ENCODE assay signal across 8 mouse cellular contexts in genomic region chr9:52940964-52941636, GRCm38 (mm10).
DNase-seq lines count a peak whose midpoint lies in the region; ATAC-seq lines count a peak whose summit lies in the region.

No protein-coding gene starts in this region.

- no peak overlapping the region for H3K4me3 ChIP-seq in forebrain, embryonic 12.5 days (replicated peaks)
- no peak overlapping the region for H3K4me3 ChIP-seq in forebrain, embryonic 11.5 days (ENCODE audit: low read depth, low read length)
- H3K4me3 ChIP-seq in embryonic facial prominence, embryonic 10.5 days = no peak overlapping the region

- no peaks in the 10 kb centered on the region for H3K27me3 ChIP-seq in forebrain, embryonic 12.5 days
- H3K27me3 ChIP-seq in forebrain, embryonic 11.5 days (ENCODE audit: control insufficient read depth, insufficient read depth, low read length) = no peaks in the 10 kb centered on the region
- H3K27me3 ChIP-seq in embryonic facial prominence, embryonic 10.5 days (replicated peaks; ENCODE audit: low read depth, poor library complexity, severe bottlenecking) = no peaks in the 10 kb centered on the region

- H3K9ac ChIP-seq in forebrain, embryonic 12.5 days = no peak overlapping the region
- no peak overlapping the region for H3K9ac ChIP-seq in forebrain, embryonic 11.5 days (ENCODE audit: low read length)

- H3K4me1 ChIP-seq in forebrain, embryonic 12.5 days = peaks cover 13% of the 10 kb centered on the region
- 0 out of 2 replicates have a peak, but pooled peaks cover 2% of the 10 kb centered on the region for H3K4me1 ChIP-seq in forebrain, embryonic 11.5 days (replicated peaks; ENCODE audit: control insufficient read depth, insufficient read depth, low read length)
- H3K4me1 ChIP-seq in embryonic facial prominence, embryonic 10.5 days = peaks cover 14% of the 10 kb centered on the region

- WGBS in forebrain, embryonic 12.5 days = 38% methylated on average over 11 of the region's 11 CpGs
- 48% methylated on average over 11 of the region's 11 CpGs for WGBS in forebrain, embryonic 11.5 days
- 50% methylated on average over 11 of the region's 11 CpGs for WGBS in embryonic facial prominence, embryonic 10.5 days

- H3K4me2 ChIP-seq in forebrain, embryonic 12.5 days = no peak overlapping the region
- no peak overlapping the region for H3K4me2 ChIP-seq in forebrain, embryonic 11.5 days (ENCODE audit: low read depth, low read length, severe bottlenecking)

- no peaks in the 10 kb centered on the region for H3K9me3 ChIP-seq in forebrain, embryonic 12.5 days
- no peaks in the 10 kb centered on the region for H3K9me3 ChIP-seq in forebrain, embryonic 11.5 days (ENCODE audit: control insufficient read depth, low read length)
- no peaks in the 10 kb centered on the region for H3K9me3 ChIP-seq in embryonic facial prominence, embryonic 10.5 days

- H3K36me3 ChIP-seq in forebrain, embryonic 12.5 days (replicated peaks) = no peaks in the 10 kb centered on the region
- H3K36me3 ChIP-seq in forebrain, embryonic 11.5 days (ENCODE audit: control insufficient read depth, insufficient read depth, low read length) = no peaks in the 10 kb centered on the region
- H3K36me3 ChIP-seq in embryonic facial prominence, embryonic 10.5 days (replicated peaks) = no peaks in the 10 kb centered on the region

- ATAC-seq in forebrain, embryonic 12.5 days (ENCODE audit: low FRiP score) = peak; percentile 73; the same call in 1 of the 2 replicates
- ATAC-seq in forebrain, embryonic 11.5 days (replicated peaks; ENCODE audit: low FRiP score) = no peak

- peak overlapping the region; percentile 56; the same call in 1 of the 2 replicates for H3K27ac ChIP-seq in forebrain, embryonic 12.5 days
- no peak overlapping the region for H3K27ac ChIP-seq in forebrain, embryonic 11.5 days (ENCODE audit: low read depth, low read length)
- peak overlapping the region; percentile 19; the same call in 1 of the 2 replicates for H3K27ac ChIP-seq in embryonic facial prominence, embryonic 10.5 days (replicated peaks)

- no peak for DNase-seq in forebrain, embryonic 11.5 days (ENCODE audit: low spot score)
- peak; percentile 45 for DNase-seq in NIH3T3 (ENCODE audit: low read depth)
- DNase-seq in embryonic facial prominence, embryonic 10.5 days (ENCODE audit: low spot score) = no peak
- peak; percentile 11 to 26 for DNase-seq in lung, adult 18-20 months
- peak; percentile 34 for DNase-seq in retina, postnatal 7 days (ENCODE audit: low read depth, low spot score)
- DNase-seq in urinary bladder, postnatal 4 days (ENCODE audit: low spot score in 2 of 2) = no peak
- DNase-seq in right cerebral cortex, adult 18-20 months = no peak

Comparison
In these comparisons a context has a peak if more than half of its experiments do, and no peak if none do; other contexts are left out.
1. DNase-seq: peak in NIH3T3 (single experiment), lung, adult 18-20 months (2 of 2) and retina, postnatal 7 days (single experiment); none in forebrain, embryonic 11.5 days (single experiment), embryonic facial prominence, embryonic 10.5 days (single experiment), urinary bladder, postnatal 4 days (0 of 2) and right cerebral cortex, adult 18-20 months (single experiment).